Mouse (Mus musculus): ENCODE results near the gene Tex21. TPM values are rescaled to one million over a fixed set of nuclear protein-coding genes. Genes with fewer than 3 reads are reported as not detected.

Gene Tex21
- polyA plus RNA-seq, 1 experiment = not detected

GRCm38 (mm10) chr12:76186473-76186872 is 60.1 kb downstream of the Tex21 start:
- TF ChIP-seq CTCF (IDR thresholded peaks at IDR 0.05; ENCODE audit: borderline replicate concordance, insufficient read depth, low read depth, low read length) (no peak), POLR2A (IDR thresholded peaks at IDR 0.05; ENCODE audit: borderline replicate concordance, insufficient read depth, low read length) (no peak)
- no peak overlapping the region for H3K27ac ChIP-seq (ENCODE audit: insufficient read depth, low read length)
- no peak overlapping the region for H3K4me3 ChIP-seq (replicated peaks; ENCODE audit: insufficient read depth, low read depth, low read length)
- 96% methylated on average over 1 of the region's 1 CpGs for WGBS
- DNase-seq = no peak
- no peaks in the 10 kb centered on the region for H3K4me1 ChIP-seq (ENCODE audit: control insufficient read depth, insufficient read depth, low read length)
- H3K27me3 ChIP-seq (ENCODE audit: control insufficient read depth, insufficient read depth, low read length) = no peaks in the 10 kb centered on the region

GRCm38 (mm10) chr12:76185167-76185816 is 61.3 kb downstream of the Tex21 start:
- no peak overlapping the region for H3K4me3 ChIP-seq (replicated peaks; ENCODE audit: insufficient read depth, low read depth, low read length)
- DNase-seq = no peak
- 83% methylated on average over 10 of the region's 10 CpGs for WGBS
- no peaks in the 10 kb centered on the region for H3K4me1 ChIP-seq (ENCODE audit: control insufficient read depth, insufficient read depth, low read length)
- TF ChIP-seq CTCF (IDR thresholded peaks at IDR 0.05; ENCODE audit: borderline replicate concordance, insufficient read depth, low read depth, low read length) = no peak
- TF ChIP-seq POLR2A (IDR thresholded peaks at IDR 0.05; ENCODE audit: borderline replicate concordance, insufficient read depth, low read length) = no peak
- no peaks in the 10 kb centered on the region for H3K27me3 ChIP-seq (ENCODE audit: control insufficient read depth, insufficient read depth, low read length)
- H3K27ac ChIP-seq (ENCODE audit: insufficient read depth, low read length) = no peak overlapping the region

- TF ChIP-seq CTCF (IDR thresholded peaks at IDR 0.05; ENCODE audit: borderline replicate concordance, insufficient read depth, low read depth, low read length) (no peak), POLR2A (IDR thresholded peaks at IDR 0.05; ENCODE audit: borderline replicate concordance, insufficient read depth, low read length) (no peak)
- H3K4me1 ChIP-seq (ENCODE audit: control insufficient read depth, insufficient read depth, low read length) = no peaks in the 10 kb centered on the region
- H3K4me3 ChIP-seq (replicated peaks; ENCODE audit: insufficient read depth, low read depth, low read length) = no peak overlapping the region
- 83% methylated on average over 6 of the region's 6 CpGs for WGBS
- DNase-seq = no peak
- H3K27ac ChIP-seq (ENCODE audit: insufficient read depth, low read length) = no peak overlapping the region
- no peaks in the 10 kb centered on the region for H3K27me3 ChIP-seq (ENCODE audit: control insufficient read depth, insufficient read depth, low read length)
Observed at GRCm38 (mm10) chr12:76184271-76184670, 62.3 kb downstream of the Tex21 start.

- no peak overlapping the region for H3K4me3 ChIP-seq (replicated peaks; ENCODE audit: insufficient read depth, low read depth, low read length)
- no peaks in the 10 kb centered on the region for H3K27me3 ChIP-seq (ENCODE audit: control insufficient read depth, insufficient read depth, low read length)
- 92% methylated on average over 6 of the region's 6 CpGs for WGBS
- DNase-seq = no peak
- TF ChIP-seq POLR2A (IDR thresholded peaks at IDR 0.05; ENCODE audit: borderline replicate concordance, insufficient read depth, low read length) = no peak
- no peak for TF ChIP-seq CTCF (IDR thresholded peaks at IDR 0.05; ENCODE audit: borderline replicate concordance, insufficient read depth, low read depth, low read length)
- no peak overlapping the region for H3K27ac ChIP-seq (ENCODE audit: insufficient read depth, low read length)
- H3K4me1 ChIP-seq (ENCODE audit: control insufficient read depth, insufficient read depth, low read length) = no peaks in the 10 kb centered on the region
Observed at GRCm38 (mm10) chr12:76182831-76183230, 63.7 kb downstream of the Tex21 start.

GRCm38 (mm10) chr12:76181471-76181870 is 65.1 kb downstream of the Tex21 start:
- 71% methylated on average over 8 of the region's 8 CpGs for WGBS
- no peak for DNase-seq
- Histone ChIP-seq H3K4me3 (replicated peaks; ENCODE audit: insufficient read depth, low read depth, low read length) (no peak overlapping the region), H3K27ac (ENCODE audit: insufficient read depth, low read length) (no peak overlapping the region), H3K27me3 (ENCODE audit: control insufficient read depth, insufficient read depth, low read length) (no peaks in the 10 kb centered on the region), H3K4me1 (ENCODE audit: control insufficient read depth, insufficient read depth, low read length) (no peaks in the 10 kb centered on the region)
- TF ChIP-seq POLR2A (IDR thresholded peaks at IDR 0.05; ENCODE audit: borderline replicate concordance, insufficient read depth, low read length) = no peak
- no peak for TF ChIP-seq CTCF (IDR thresholded peaks at IDR 0.05; ENCODE audit: borderline replicate concordance, insufficient read depth, low read depth, low read length)

- WGBS = 83% methylated on average over 6 of the region's 6 CpGs
- no peak for DNase-seq
- H3K4me1 ChIP-seq (ENCODE audit: control insufficient read depth, insufficient read depth, low read length) = no peaks in the 10 kb centered on the region
- no peak overlapping the region for H3K4me3 ChIP-seq (replicated peaks; ENCODE audit: insufficient read depth, low read depth, low read length)
- no peak for TF ChIP-seq CTCF (IDR thresholded peaks at IDR 0.05; ENCODE audit: borderline replicate concordance, insufficient read depth, low read depth, low read length)
- TF ChIP-seq POLR2A (IDR thresholded peaks at IDR 0.05; ENCODE audit: borderline replicate concordance, insufficient read depth, low read length) = no peak
- H3K27me3 ChIP-seq (ENCODE audit: control insufficient read depth, insufficient read depth, low read length) = no peaks in the 10 kb centered on the region
- H3K27ac ChIP-seq (ENCODE audit: insufficient read depth, low read length) = no peak overlapping the region
Observed at GRCm38 (mm10) chr12:76180442-76180841, 66.1 kb downstream of the Tex21 start.

GRCm38 (mm10) chr12:76179527-76179926 is 67.0 kb downstream of the Tex21 start:
- no peaks in the 10 kb centered on the region for H3K4me1 ChIP-seq (ENCODE audit: control insufficient read depth, insufficient read depth, low read length)
- no peaks in the 10 kb centered on the region for H3K27me3 ChIP-seq (ENCODE audit: control insufficient read depth, insufficient read depth, low read length)
- TF ChIP-seq CTCF (IDR thresholded peaks at IDR 0.05; ENCODE audit: borderline replicate concordance, insufficient read depth, low read depth, low read length) (no peak), POLR2A (IDR thresholded peaks at IDR 0.05; ENCODE audit: borderline replicate concordance, insufficient read depth, low read length) (no peak)
- no peak overlapping the region for H3K27ac ChIP-seq (ENCODE audit: insufficient read depth, low read length)
- 71% methylated on average over 4 of the region's 4 CpGs for WGBS
- DNase-seq = no peak
- H3K4me3 ChIP-seq (replicated peaks; ENCODE audit: insufficient read depth, low read depth, low read length) = no peak overlapping the region

GRCm38 (mm10) chr12:76179051-76179450 is 67.5 kb downstream of the Tex21 start:
- no peaks in the 10 kb centered on the region for H3K27me3 ChIP-seq (ENCODE audit: control insufficient read depth, insufficient read depth, low read length)
- no peak overlapping the region for H3K4me3 ChIP-seq (replicated peaks; ENCODE audit: insufficient read depth, low read depth, low read length)
- 47% methylated on average over 5 of the region's 5 CpGs for WGBS
- no peak for DNase-seq
- no peaks in the 10 kb centered on the region for H3K4me1 ChIP-seq (ENCODE audit: control insufficient read depth, insufficient read depth, low read length)
- no peak overlapping the region for H3K27ac ChIP-seq (ENCODE audit: insufficient read depth, low read length)
- TF ChIP-seq CTCF (IDR thresholded peaks at IDR 0.05; ENCODE audit: borderline replicate concordance, insufficient read depth, low read depth, low read length) (no peak), POLR2A (IDR thresholded peaks at IDR 0.05; ENCODE audit: borderline replicate concordance, insufficient read depth, low read length) (no peak)
